Mouse (Mus musculus): ENCODE results near the gene Mid1.
"Not testable (repeated sequence)": the region's sequence is repeated elsewhere in the genome, so short reads cannot be mapped to it uniquely, and the experiment has no call there.

The Mid1 gene

DNA sequence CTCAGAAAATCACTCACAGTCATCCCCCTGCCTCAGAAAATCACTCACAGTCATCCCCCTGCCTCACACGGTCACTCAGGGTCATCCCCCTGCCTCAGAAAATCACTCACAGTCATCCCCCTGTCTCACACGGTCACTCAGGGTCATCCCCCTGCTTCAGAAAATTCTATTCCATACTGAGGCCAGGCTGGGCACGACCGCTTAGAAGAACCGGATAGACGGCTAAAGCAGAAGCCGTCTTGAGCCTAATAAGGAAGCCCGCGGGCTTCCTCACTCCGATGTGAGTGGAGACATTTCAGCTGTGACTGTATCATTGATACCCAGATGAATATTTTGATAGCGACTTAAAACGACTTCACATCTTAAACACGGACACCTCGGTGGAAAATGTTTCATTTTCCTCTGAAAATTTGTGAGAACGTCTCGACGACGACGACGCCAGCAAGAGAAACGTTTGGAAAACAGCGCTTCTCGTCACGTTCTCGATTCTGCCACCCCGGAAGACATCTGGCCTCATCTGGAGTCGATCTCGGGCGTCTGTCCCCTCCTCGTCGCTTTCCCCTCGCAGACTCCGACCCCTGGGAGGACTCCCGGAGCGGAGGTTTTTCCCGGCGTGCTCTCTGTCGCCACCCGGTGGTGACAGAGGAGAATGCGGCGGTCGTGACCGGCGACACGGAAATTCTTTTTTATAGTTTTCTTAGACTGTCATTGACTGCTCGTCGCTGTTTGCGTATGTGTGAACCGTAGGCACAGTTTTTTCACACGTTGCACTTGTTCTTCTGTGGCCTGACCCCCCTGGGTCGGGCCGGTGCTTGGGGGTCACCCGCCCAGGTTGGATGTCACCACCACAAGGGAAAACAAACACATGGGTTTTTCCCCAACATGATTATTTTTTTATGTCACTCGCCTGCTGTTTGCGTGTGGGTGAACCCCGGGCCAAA is 305.0 kb downstream of the Mid1 start:
- DNase-seq = peak; percentile 85 to 91

DNA sequence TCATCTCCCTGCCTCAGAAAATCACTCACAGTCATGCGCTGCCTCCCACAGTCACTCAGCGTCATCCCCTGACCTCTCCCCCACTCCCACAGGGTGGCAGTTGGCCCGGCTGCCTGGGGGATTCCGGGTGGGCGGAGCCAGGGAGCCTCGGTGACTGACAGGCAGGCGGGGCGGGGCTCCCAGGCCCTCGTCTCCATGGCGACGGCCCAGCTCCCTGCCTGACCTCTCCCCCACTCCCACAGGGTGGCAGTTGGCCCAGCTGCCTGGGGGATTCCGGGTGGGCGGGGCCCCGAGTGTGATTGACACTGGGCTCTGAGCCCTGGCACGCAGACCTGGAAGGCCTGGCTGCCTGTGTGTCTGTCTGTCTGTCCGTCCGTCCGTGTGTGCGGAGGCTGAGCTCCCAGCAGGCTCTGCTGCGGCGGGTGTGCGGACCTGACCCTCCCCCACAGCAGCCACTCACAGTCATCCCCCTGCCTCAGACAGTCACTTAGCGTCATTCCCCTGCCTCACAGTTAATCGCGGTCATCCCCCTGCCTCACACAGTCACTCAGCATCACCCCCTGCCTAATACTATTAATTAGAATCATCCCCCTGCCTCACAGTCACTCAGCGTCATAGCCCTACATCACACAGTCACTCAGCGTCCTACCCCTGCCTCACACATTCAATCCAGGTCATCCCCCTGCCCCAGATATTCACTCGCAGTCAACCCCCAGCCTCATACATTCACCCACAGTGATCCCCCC is 306.3 kb downstream of the Mid1 start:
- DNase-seq = peak; percentile 99

DNA sequence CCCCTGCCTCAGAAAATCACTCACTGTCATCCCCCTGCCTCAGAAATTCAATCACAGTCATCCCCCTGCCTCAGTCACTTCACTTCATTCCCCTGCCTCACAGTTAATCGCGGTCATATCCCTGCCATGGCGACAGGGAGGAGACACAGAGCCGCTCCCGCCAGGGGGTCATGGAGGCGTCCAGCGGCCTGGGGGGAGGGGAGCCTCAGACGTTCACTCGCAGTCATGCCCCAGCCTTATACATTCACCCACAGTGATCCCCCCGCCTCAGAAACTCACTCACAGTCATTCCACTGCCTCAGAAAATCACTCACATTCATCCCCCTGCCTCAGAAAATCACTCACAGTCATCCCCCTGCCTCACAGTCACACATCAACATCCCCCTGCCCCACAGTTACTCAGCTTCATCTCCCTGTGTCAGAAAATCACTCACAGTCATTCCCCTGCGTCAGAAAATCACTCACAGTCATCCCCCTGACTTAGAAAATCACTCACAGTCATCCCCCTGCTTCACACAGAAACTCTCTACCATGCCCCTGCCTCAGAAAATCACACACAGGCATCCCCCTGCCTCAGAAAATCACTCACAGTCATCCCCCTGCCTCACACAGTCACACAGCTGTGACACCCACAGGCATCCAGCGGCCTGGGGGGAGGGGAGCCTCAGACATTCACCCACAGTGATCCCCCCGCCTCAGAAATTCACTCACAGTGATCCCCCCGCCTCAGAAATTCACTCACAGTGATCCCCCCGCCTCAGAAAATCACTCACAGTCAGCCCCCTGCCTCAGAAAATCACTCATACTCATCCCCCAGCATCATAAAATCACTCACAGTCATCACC is 307.3 kb downstream of the Mid1 start:
- peak; percentile 49 to 55 for DNase-seq

DNA sequence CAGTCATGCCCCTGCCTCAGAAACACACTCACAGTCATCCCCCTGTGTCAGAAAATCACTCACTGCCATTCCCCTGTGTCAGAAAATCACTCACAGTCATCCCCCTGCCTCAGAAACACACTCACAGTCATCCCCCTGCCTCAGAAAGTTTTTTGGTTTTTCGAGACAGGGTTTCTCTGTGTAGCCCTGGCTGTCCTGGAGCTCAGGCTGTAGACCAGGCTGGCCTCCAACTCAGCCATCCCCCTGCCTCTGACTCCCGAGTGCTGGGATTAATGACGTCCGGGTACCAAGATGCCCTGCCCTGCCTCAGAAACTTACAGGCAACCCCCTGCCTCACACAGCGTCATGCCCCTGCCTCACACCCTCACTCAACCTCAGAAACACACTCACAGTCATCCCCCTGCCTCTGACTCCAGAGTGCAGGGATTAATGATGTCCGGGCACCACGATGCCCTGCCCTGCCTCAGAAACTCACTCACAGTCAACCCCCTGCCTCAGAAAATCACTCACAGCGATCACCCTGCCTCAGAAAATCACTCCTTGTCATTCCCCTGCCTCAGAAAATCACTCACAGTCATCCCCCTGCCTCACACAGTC is 308.1 kb downstream of the Mid1 start:
- peak; percentile 46 to 51 for DNase-seq

DNA sequence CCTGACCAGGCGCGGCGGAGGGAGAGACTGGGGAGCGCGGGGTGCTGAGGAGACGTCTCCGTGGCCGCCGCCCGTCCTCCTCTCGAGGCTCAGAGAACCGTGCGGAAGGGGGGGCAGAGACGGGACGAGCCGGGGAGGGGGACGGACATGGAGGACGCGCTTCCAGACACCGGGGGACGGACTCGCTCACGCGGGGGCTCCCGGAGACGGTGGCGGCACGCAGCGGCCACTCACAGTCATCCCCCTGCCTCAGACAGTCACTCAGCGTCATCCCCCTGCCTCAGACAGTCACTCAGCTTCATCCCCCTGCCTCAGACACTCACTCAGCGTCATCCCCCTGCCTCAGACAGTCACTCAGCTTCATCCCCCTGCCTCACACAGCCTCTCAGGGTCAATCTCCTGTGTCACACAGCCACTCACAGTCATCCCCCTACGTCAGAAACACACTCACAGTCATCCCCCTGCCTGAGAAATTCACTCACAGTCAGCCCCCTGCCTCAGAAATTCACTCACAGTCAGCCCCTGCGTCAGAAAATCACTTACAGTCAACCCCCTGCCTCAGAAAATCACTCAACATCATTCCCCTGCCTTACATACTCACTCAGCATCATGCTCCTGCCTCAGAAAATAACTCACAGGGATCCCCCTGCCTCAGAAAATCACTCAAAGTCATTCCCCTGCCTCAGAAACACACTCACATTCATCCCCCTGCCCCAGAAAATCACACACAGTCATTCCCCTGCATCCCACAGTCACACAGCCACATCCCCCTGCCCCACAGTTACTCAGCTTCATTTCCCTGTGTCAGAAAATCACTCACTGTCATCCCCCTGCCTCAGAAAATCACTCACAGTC is 309.2 kb downstream of the Mid1 start:
- DNase-seq = peak; percentile 77 to 80

DNA sequence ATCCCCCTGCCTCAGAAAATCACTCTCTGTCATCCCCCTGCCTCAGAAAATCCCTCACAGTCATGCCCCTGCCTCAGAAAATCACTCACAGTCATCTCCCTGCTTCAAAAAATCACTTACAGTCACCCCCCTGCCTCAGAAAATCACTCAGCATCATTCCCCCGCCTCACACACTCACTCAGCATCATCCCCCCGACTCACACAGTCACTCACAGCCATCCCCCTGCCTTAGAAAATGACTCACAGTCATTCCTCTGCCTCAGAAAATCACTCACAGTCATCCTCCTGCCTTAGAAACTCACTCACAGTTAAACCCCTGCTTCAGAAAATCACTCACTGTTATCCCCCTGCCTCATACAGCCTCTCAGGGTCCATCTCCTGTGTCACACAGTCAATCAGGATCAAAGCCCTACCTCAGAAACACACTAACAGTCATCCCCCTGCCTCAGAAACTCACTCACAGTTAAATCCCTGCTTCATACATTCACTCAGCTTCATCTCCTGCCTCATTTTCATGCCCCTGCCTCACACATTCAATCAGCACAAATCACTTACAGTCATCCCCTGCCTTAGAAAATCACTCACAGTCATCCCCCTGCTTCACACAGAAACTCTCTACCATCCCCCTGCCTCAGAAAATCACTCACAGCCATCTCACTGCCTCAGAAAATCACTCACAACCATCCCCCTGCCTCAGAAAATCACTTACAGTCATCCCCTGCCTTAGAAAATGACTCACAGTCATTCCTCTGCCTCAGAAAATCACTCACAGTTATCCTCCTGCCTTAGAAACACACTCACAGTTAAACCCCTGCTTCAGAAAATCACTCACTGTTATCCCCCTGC is 310.1 kb downstream of the Mid1 start:
- DNase-seq = peak; percentile 33 to 49

DNA sequence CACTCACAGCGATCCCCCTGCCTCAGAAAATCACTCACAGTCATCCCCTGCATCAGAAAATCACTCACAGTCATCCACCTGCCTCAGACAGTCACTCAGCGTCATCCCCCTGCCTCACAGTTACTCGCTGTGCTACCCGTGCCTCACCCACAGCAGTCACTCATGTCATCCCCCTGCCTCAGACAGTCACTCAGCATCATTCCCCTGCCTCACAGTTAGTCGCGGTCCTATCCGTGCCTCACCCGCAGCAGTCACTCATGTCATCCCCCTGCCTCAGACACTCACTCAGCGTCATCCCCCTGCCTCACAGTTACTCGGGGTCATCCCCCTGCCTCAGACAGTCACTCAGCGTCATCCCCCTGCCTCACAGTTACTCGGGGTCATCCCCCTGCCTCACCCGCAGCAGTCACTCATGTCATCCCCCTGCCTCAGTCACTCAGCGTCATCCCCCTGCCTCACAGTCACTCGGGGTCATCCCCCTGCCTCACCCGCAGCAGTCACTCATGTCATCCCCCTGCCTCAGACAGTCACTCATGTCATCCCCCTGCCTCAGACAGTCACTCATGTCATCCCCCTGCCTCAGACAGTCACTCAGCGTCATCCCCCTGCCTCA is 311.0 kb downstream of the Mid1 start:
- peak; percentile 57 to 65 for DNase-seq

DNA sequence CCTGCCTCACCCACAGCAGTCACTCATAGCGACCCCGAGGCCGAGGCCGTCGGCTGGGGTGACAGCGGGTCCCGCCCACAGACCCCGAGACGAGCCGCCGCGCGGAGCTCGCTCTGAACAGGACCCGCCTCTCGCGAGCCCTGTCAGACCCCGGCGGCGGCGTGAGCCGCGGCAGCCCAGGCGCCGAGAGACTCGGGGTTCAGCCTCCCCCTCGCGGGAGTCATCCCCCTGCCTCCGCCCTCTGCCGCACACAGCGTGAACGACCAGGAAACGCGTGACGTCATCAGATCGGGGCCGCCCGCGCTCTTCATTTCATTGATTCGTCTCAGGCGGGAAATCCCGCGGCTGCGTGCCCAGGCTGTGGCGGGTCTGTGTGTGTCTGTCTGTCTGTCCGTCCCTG is 311.9 kb downstream of the Mid1 start:
- peak; percentile 89 to 93 for DNase-seq

DNA sequence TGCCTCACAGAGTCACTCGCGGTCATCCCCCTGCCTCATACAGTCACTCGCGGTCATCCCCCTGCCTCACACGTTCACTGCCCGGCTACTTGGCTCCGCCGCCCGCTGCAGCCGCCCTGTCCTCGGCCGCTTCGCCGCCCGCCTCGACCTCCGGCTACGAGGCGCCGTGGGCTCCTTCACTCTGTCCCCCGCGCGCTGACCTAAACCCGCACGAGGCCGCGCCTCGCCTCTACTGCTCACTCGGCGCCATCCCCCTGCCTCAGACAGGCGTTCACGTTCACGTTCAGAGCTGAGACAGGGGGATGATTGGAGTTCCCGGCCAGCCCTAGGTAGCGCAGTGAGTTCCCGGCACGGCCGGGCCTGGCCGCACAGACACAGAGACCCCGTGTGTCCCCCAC is 312.5 kb downstream of the Mid1 start:
- not testable (repeated sequence) for DNase-seq

DNA sequence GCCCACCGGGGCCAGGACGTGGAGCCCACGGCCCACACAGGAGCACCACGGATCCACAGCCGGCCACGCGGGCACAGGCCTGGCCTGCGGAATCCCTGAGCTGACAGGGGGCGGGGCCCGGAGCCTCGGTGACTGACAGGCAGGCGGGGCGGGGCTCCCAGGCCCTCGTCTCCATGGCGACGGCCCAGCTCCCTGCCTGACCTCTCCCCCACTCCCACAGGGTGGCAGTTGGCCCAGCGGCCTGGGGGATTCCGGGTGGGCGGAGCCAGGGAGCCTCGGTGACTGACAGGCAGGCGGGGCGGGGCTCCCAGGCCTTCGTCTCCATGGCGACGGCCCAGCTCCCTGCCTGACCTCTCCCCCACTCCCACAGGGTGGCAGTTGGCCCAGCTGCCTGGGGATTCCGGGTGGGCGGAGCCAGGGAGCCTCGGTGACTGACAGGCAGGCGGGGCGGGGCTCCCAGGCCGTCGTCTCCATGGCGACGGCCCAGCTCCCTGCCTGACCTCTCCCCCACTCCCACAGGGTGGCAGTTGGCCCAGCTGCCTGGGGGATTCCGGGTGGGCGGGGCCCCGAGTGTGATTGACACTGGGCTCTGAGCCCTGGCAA is 313.0 kb downstream of the Mid1 start:
- DNase-seq = peak; percentile 100

DNA sequence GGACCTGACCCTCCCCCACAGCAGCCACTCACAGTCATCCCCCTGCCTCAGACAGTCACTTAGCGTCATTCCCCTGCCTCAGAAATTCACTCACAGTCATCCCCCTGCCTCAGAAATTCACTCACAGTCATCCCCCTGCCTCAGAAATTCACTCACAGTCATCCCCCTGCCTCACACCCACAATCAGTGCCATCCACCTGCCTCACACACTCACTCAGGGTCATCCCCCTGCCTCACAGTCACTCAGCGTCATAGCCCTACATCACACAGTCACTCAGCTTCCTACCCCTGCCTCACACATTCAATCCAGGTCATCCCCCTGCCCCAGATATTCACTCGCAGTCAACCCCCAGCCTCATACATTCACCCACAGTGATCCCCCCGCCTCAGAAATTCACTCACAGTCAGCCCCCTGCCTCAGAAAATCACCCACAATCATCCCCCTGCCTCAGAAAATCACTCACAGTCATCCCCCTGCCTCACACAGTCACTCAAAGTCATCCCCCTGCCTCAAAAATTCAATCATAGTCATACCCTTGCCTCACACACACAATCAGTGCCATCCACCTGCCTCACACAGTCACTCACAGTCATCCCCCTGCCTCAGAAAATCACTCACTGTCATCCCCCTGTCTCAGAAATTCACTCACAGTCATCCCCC is 313.7 kb downstream of the Mid1 start:
- not testable (repeated sequence) for DNase-seq

DNA sequence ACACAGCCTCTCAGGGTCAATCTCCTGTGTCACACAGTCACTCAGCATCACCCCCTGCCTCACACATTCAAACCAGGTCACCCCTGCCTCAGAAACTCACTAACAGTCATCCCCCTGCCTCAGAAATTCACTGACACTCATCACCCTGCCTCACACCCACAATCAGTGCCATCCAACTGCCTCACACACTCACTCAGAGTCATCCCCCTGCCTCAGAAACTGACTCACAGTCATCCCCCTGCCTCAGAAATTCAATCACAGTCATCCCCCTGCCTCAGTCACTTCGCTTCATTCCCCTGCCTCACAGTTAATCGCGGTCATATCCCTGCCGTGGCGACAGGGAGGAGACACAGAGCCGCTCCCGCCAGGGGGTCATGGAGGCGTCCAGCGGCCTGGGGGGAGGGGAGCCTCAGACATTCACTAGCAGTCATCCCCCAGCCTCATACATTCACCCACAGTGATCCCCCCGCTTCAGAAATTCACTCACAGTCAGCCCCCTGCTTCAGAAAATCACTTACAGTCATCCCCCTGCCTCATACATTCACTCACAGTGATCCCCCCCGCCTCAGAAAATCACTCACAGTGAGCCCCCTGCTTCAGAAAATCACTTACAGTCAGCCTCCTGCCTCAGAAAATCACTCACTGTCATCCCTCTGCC is 314.4 kb downstream of the Mid1 start:
- DNase-seq = peak; percentile 58 to 72

DNA sequence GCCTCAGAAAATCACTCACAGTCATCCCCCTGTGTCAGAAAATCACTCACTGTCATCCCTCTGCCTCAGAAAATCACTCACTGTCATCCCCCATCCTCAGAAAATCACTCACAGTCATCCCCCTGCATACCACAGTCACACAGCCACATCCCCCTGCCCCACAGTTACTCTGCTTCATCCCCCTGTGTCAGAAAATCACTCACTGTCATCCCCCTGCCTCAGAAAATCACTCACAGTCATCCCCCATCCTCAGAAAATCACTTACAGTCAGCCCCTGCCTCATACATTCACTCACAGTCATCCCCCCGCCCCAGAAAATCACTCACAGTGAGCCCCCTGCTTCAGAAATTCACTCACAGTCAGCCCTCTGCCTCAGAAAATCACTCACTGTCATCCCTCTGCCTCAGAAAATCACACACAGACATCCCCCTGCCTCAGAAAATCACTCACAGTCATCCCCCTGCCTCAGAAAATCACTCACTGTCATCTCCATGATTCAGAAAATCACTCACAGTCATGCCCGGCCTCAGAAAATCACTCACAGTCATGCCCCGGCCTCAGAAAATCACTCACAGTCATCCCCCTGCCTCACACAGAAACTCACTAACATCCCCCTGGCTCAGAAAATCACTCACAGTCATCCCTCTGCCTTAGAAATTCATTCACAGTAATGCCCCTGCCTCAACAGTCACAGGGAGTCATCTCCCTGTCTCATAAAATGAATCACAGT is 315.1 kb downstream of the Mid1 start:
- DNase-seq = not testable (repeated sequence)

DNA sequence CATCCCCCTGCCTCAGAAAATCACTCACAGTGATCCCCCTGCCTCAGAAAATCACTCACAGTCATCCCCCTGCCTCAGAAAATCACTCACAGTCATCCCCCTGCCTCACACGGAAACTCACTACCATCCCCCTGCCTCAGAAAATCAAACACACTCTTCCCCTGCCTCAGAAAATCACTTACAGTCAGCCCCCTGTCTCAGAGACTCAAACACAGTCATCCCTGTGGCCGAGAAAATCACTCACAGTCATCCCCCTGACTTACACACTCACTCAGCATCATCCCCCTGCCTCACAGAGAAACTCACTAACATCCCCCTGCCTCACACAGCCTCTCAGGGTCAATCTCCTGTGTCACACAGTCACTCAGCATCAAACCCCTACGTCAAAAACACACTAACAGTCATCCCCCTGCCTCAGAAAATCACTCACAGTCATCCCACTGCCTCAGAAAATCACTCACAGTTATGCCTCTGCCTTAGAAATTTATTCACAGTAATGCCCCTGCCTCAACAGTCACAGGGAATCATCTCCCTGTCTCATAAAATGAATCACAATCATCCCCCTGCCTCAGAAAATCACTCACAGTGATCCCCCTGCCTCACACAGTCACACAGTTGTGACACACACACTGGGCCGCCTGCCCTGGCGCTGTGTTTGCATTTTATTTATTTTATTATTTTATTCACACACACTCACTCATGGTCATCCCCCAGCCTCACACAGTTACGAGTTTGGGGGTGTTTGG is 315.8 kb downstream of the Mid1 start:
- not testable (repeated sequence) for DNase-seq

DNA sequence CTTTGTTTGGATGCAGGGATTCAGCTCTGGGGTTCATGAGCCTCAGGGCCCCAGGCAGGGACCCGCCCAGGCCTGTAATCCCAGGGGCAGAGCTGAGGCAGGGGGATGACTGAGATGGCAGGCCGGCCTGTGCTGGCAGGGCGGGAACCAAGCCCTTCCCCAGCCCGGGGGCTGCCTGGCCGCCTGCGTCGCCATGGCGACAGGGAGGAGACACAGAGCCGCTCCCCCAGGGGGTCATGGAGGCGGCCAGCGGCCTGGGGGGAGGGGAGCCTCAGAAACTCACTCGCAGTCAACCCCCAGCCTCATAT is 316.3 kb downstream of the Mid1 start:
- DNase-seq = not testable (repeated sequence)

DNA sequence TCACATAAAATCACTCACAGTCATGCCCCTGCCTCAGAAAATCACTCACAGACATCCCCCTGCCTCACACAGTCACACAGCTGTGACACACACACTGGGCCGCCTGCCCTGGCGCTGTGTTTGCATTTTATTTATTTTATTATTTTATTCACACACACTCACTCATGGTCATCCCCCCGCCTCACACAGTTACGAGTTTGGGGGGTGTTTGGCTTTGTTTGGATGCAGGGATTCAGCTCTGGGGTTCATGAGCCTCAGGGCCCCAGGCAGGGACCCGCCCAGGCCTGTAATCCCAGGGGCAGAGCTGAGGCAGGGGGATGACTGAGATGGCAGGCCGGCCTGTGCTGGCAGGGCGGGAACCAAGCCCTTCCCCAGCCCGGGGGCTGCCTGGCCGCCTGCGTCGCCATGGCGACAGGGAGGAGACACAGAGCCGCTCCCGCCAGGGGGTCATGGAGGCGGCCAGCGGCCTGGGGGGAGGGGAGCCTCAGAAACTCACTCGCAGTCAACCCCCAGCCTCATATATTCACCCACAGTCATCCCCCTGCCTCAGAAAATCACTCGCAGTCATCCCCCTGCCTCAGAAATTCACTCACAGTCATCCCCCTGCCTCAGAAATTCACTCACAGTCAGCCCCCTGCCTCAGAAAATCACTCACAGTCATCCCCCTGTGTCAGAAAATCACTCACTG is 317.7 kb downstream of the Mid1 start:
- DNase-seq = peak in 1 of 2 experiments; percentile 45

DNA sequence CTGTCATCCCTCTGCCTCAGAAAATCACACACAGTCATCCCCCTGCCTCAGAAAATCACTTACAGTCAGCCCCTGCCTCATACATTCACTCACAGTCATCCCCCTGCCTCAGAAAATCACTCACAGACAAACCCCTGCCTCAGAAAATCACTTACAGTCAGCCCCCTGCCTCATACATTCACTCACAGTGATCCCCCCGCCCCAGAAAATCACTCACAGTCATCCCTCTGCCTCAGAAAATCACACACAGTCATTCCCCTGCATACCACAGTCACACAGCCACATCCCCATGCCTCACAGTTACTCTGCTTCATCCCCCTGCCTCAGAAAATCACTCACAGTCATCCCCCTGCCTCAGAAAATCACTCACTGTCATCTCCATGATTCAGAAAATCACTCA is 318.5 kb downstream of the Mid1 start:
- not testable (repeated sequence) for DNase-seq

Measured in lung, postnatal 4 days (tissue).